Mouse (Mus musculus): ENCODE measurements around the gene Elf4. TPM values are rescaled to one million over a fixed set of nuclear protein-coding genes. Genes with fewer than 3 reads are reported as not detected.

The Elf4 gene
- total and polyA plus RNA-seq, 3 experiments, result 13.4 to 92.6 (median 26.5) TPM

DNA sequence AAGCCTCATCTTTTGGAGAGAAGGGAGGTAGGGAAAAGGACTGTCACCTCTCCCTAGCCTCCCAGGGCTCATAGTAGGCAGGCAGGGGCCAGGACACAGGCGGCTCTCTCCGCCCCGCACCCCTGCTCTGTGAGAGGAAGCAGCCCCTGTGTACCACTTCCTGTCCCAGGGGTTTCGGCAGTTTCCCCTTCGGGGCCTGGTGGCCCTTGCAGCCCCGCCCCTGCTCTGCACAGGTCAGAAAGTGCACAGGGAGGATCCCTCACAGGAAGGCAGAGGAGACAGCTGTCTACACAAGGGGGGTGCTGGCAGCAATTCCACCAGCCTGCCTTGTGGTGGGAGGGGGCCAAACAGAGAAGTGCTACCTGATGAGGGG is 29.4 kb downstream of the Elf4 start:
- Histone ChIP-seq H3K36me3 (replicated peaks) (peaks cover 41% of the 10 kb centered on the region), H3K9me3 (replicated peaks) (no peaks in the 10 kb centered on the region), H3K4me1 (ENCODE audit: insufficient read depth, low read depth, low read length) (peaks cover 79% of the 10 kb centered on the region), H3K4me3 (ENCODE audit: low read depth, low read length) (peak overlapping the region; percentile 66), H3K27me3 (ENCODE audit: insufficient read depth, low read length) (no peaks in the 10 kb centered on the region)
- no peak for TF ChIP-seq POLR2AphosphoS5 (IDR thresholded peaks at IDR 0.05; ENCODE audit: insufficient replicate concordance, low read depth, low read length)
- no peak for TF ChIP-seq GATA1 (IDR thresholded peaks at IDR 0.05; ENCODE audit: borderline replicate concordance, low read length)
- no peak for TF ChIP-seq TAL1 (conservative IDR thresholded peaks at IDR 0.05; ENCODE audit: low read depth, low read length)
- TF ChIP-seq GATA2 (IDR thresholded peaks at IDR 0.05; ENCODE audit: borderline replicate concordance, low read depth, low read length), result no peak
- TF ChIP-seq CTCF (IDR thresholded peaks at IDR 0.05; ENCODE audit: low read depth, low read length), result no peak
- ATAC-seq (ENCODE audit: extremely low read depth, insufficient number of reproducible peaks, low FRiP score, poor library complexity, severe bottlenecking) (peak; percentile 64), DNase-seq (ENCODE audit: low spot score) (peak; percentile 58)

GRCm38 (mm10) chrX:48432599-48433526 is 30.1 kb downstream of the Elf4 start:
- Histone ChIP-seq H3K4me1 (ENCODE audit: insufficient read depth, low read depth, low read length) (peaks cover 80% of the 10 kb centered on the region), H3K9me3 (replicated peaks) (no peaks in the 10 kb centered on the region), H3K4me3 (ENCODE audit: low read depth, low read length) (peak overlapping the region; percentile 66), H3K27me3 (ENCODE audit: insufficient read depth, low read length) (no peaks in the 10 kb centered on the region), H3K36me3 (replicated peaks) (peaks cover 42% of the 10 kb centered on the region)
- ATAC-seq (ENCODE audit: extremely low read depth, insufficient number of reproducible peaks, low FRiP score, poor library complexity, severe bottlenecking) (no peak), DNase-seq (ENCODE audit: low spot score) (no peak)
- no peak for TF ChIP-seq GATA2 (IDR thresholded peaks at IDR 0.05; ENCODE audit: borderline replicate concordance, low read depth, low read length)
- no peak for TF ChIP-seq GATA1 (IDR thresholded peaks at IDR 0.05; ENCODE audit: borderline replicate concordance, low read length)
- no peak for TF ChIP-seq POLR2AphosphoS5 (IDR thresholded peaks at IDR 0.05; ENCODE audit: insufficient replicate concordance, low read depth, low read length)
- no peak for TF ChIP-seq TAL1 (conservative IDR thresholded peaks at IDR 0.05; ENCODE audit: low read depth, low read length)
- no peak for TF ChIP-seq CTCF (IDR thresholded peaks at IDR 0.05; ENCODE audit: low read depth, low read length)

DNA sequence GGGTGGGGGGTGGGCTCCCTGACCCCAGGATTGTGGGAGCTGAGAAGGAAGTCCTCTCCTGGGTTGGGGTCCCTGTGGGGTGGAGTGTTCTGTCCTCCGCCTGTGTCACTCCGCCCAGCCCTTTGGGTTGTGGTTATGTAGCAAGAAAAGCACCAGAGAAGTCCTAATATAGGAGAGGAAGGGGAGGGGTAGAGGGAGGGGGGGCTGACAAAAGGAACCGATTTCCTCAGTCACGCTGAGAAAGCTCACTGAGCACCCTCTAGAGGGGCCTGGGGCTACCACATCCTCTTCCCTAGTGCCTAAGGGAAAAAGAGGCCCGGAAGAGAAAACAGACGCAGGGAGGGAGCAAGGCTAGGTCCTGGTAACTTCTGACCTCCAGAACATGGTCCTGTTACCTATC is 33.4 kb downstream of the Elf4 start:
- Histone ChIP-seq H3K4me1 (ENCODE audit: insufficient read depth, low read depth, low read length) (peaks cover 88% of the 10 kb centered on the region), H3K9me3 (replicated peaks) (no peaks in the 10 kb centered on the region), H3K36me3 (replicated peaks) (peaks cover 40% of the 10 kb centered on the region), H3K27me3 (ENCODE audit: insufficient read depth, low read length) (no peaks in the 10 kb centered on the region), H3K4me3 (ENCODE audit: low read depth, low read length) (no peak overlapping the region)
- DNase-seq (ENCODE audit: low spot score) (no peak), ATAC-seq (ENCODE audit: extremely low read depth, insufficient number of reproducible peaks, low FRiP score, poor library complexity, severe bottlenecking) (no peak)
- TF ChIP-seq POLR2AphosphoS5 (IDR thresholded peaks at IDR 0.05; ENCODE audit: insufficient replicate concordance, low read depth, low read length) (no peak), TAL1 (conservative IDR thresholded peaks at IDR 0.05; ENCODE audit: low read depth, low read length) (no peak), CTCF (IDR thresholded peaks at IDR 0.05; ENCODE audit: low read depth, low read length) (no peak), GATA1 (IDR thresholded peaks at IDR 0.05; ENCODE audit: borderline replicate concordance, low read length) (no peak), GATA2 (IDR thresholded peaks at IDR 0.05; ENCODE audit: borderline replicate concordance, low read depth, low read length) (no peak)

GRCm38 (mm10) chrX:48429100-48429499 is 33.8 kb downstream of the Elf4 start:
- Histone ChIP-seq H3K4me1 (ENCODE audit: insufficient read depth, low read depth, low read length) (peaks cover 88% of the 10 kb centered on the region), H3K36me3 (replicated peaks) (peaks cover 41% of the 10 kb centered on the region), H3K9me3 (replicated peaks) (no peaks in the 10 kb centered on the region), H3K27me3 (ENCODE audit: insufficient read depth, low read length) (no peaks in the 10 kb centered on the region), H3K4me3 (ENCODE audit: low read depth, low read length) (no peak overlapping the region)
- no peak for DNase-seq (ENCODE audit: low spot score)
- ATAC-seq (ENCODE audit: extremely low read depth, insufficient number of reproducible peaks, low FRiP score, poor library complexity, severe bottlenecking), result no peak
- TF ChIP-seq GATA2 (IDR thresholded peaks at IDR 0.05; ENCODE audit: borderline replicate concordance, low read depth, low read length) (no peak), TAL1 (conservative IDR thresholded peaks at IDR 0.05; ENCODE audit: low read depth, low read length) (no peak), CTCF (IDR thresholded peaks at IDR 0.05; ENCODE audit: low read depth, low read length) (no peak), POLR2AphosphoS5 (IDR thresholded peaks at IDR 0.05; ENCODE audit: insufficient replicate concordance, low read depth, low read length) (no peak), GATA1 (IDR thresholded peaks at IDR 0.05; ENCODE audit: borderline replicate concordance, low read length) (no peak)

DNA sequence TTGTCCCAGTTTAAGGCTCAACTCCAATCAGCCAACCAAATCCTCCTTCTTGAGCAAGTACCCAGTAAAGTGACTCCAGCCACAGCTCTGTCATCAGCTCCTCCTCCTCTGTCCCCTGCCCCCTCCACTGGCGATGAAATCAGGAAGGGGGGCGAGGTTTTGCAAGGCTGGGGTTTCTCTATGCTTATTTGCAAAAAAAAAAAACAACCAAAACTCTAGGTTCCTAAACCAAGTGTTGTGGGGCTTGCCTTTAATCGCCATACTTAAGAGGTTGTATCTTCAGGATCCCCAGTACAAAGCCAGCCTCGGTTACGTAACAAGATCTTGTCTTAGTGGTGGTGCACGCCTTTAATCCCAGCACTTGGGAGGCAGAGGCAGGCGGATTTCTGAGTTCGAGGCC is 34.3 kb downstream of the Elf4 start:
- Histone ChIP-seq H3K36me3 (replicated peaks) (peaks cover 46% of the 10 kb centered on the region), H3K4me3 (ENCODE audit: low read depth, low read length) (no peak overlapping the region), H3K4me1 (ENCODE audit: insufficient read depth, low read depth, low read length) (peaks cover 88% of the 10 kb centered on the region), H3K27me3 (ENCODE audit: insufficient read depth, low read length) (no peaks in the 10 kb centered on the region), H3K9me3 (replicated peaks) (no peaks in the 10 kb centered on the region)
- no peak for TF ChIP-seq GATA2 (IDR thresholded peaks at IDR 0.05; ENCODE audit: borderline replicate concordance, low read depth, low read length)
- no peak for TF ChIP-seq CTCF (IDR thresholded peaks at IDR 0.05; ENCODE audit: low read depth, low read length)
- TF ChIP-seq TAL1 (conservative IDR thresholded peaks at IDR 0.05; ENCODE audit: low read depth, low read length), result no peak
- no peak for TF ChIP-seq POLR2AphosphoS5 (IDR thresholded peaks at IDR 0.05; ENCODE audit: insufficient replicate concordance, low read depth, low read length)
- no peak for DNase-seq (ENCODE audit: low spot score)
- ATAC-seq (ENCODE audit: extremely low read depth, insufficient number of reproducible peaks, low FRiP score, poor library complexity, severe bottlenecking), result no peak

- Histone ChIP-seq H3K27me3 (ENCODE audit: insufficient read depth, low read length) (no peaks in the 10 kb centered on the region), H3K4me1 (ENCODE audit: insufficient read depth, low read depth, low read length) (peaks cover 88% of the 10 kb centered on the region), H3K36me3 (replicated peaks) (peaks cover 49% of the 10 kb centered on the region), H3K4me3 (ENCODE audit: low read depth, low read length) (no peak overlapping the region), H3K9me3 (replicated peaks) (no peaks in the 10 kb centered on the region)
- TF ChIP-seq CTCF (IDR thresholded peaks at IDR 0.05; ENCODE audit: low read depth, low read length) (no peak), POLR2AphosphoS5 (IDR thresholded peaks at IDR 0.05; ENCODE audit: insufficient replicate concordance, low read depth, low read length) (no peak), TAL1 (conservative IDR thresholded peaks at IDR 0.05; ENCODE audit: low read depth, low read length) (no peak), GATA2 (IDR thresholded peaks at IDR 0.05; ENCODE audit: borderline replicate concordance, low read depth, low read length) (no peak), GATA1 (IDR thresholded peaks at IDR 0.05; ENCODE audit: borderline replicate concordance, low read length) (no peak)
- DNase-seq (ENCODE audit: low spot score) (no peak), ATAC-seq (ENCODE audit: extremely low read depth, insufficient number of reproducible peaks, low FRiP score, poor library complexity, severe bottlenecking) (no peak)
Measured at GRCm38 (mm10) chrX:48428241-48428640, 34.7 kb downstream of the Elf4 start.
